Mouse (Mus musculus): ENCODE results near the gene 1700029I15Rik. TPM values are rescaled to one million over a fixed set of nuclear protein-coding genes. Genes with fewer than 3 reads are reported as not detected.
"Not testable (repeated sequence)": the region's sequence is repeated elsewhere in the genome, so short reads cannot be mapped to it uniquely, and the experiment has no call there.

1700029I15Rik gene
- total and polyA plus RNA-seq, 2 experiments from 2014 or later = 1.8 to 4.9 TPM

DNA sequence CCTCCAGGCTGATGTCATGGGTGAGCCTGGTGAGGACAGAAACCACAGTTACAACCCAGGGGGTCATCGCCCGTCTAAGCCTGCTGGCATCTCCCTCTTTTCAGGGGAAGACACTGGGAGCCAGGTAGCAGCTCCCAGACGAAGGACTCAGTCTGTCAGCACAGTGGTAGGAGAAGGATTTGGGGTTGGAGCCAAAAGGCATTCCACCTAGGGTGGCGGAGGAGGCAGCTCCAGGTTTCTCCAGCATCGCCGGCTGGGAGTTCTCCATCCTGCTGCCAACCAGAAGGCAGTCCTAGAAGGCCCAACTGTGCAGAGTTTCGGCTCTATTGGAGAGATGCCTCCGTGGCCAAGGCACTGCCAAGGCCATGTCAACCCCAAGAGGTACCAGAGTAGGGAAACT, 8.8 kb downstream of the 1700029I15Rik start:
- no peaks in the 10 kb centered on the region for H3K27me3 ChIP-seq (ENCODE audit: insufficient read depth, low read length)
- H3K9ac ChIP-seq (replicated peaks; ENCODE audit: low read length) = no peak overlapping the region
- H3K4me3 ChIP-seq (ENCODE audit: low read length) = no peak overlapping the region
- H3K4me2 ChIP-seq (ENCODE audit: low read depth, low read length) = peak overlapping the region; percentile 60; the same call in 1 of the 2 replicates
- H3K4me1 ChIP-seq (ENCODE audit: insufficient read depth, low read length) = peaks cover 44% of the 10 kb centered on the region
- TF ChIP-seq CTCF (IDR thresholded peaks at IDR 0.05; ENCODE audit: low read depth) = no peak
- H3K27ac ChIP-seq = peak overlapping the region; percentile 85
- no peak for ATAC-seq
- no peaks in the 10 kb centered on the region for H3K9me3 ChIP-seq (ENCODE audit: low read length)
- H3K36me3 ChIP-seq (ENCODE audit: insufficient read depth, low read length) = peaks cover 12% of the 10 kb centered on the region
- WGBS = 78% methylated on average over 8 of the region's 8 CpGs
- no peak for DNase-seq (ENCODE audit: low spot score)

GRCm38 (mm10) chr2:92391703-92392317, 9.5 kb downstream of the 1700029I15Rik start:
- peaks cover 5% of the 10 kb centered on the region for H3K36me3 ChIP-seq (ENCODE audit: insufficient read depth, low read length)
- ATAC-seq = peak; percentile 8

DNA sequence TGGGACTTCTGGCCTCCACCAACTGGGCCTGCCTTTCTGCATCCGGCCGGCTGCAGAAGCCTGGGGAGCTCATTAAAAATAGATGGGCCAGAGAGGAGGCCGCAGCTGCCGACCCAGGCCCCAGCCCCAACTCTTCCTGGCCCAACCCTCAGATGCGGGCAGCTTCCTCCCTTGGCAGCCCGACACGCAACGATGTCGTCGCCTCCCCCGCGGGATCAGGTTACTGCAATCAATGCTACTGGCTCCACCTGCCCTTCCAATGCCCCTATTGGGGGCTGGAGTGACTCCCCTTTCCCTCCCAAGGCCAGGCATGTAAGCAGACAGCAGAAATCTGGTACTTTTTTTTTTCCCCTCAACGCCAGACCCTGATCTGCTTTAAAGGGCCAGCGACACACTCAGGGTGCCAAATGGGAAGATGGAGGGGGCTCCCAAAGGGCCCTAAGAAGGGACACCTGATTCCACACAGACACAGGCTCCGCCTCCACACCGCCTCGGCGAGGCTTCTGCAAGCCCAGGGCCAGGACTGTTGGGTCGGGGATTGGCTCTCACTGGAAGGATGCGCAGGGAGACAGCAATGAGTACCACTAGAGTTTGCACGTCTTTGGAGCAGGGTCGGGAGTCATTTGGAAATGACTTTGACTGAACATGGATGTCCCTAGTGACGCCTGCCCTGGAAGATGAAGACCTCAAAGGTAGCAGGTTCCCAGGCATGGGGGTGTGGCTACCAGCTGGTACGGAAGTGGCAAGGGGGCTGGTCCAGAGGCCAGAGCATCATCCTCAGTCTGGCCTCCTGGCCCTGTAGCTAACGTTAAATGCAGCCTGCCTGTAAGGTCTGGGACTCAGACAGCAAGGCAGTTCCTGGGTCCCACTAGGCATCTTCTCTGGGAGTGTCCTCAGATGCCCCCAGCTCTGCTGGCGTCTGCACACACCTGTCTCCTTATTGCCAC, 10.3 kb downstream of the 1700029I15Rik start:
- H3K4me1 ChIP-seq (ENCODE audit: insufficient read depth, low read length) = peaks cover 45% of the 10 kb centered on the region
- no peaks in the 10 kb centered on the region for H3K27me3 ChIP-seq (ENCODE audit: insufficient read depth, low read length)
- peak overlapping the region; percentile 60 for H3K4me2 ChIP-seq (ENCODE audit: low read depth, low read length)
- DNase-seq (ENCODE audit: low spot score) (peak; percentile 74), ATAC-seq (peak; percentile 2; the same call in 1 of the 2 replicates)
- no peak for TF ChIP-seq CTCF (IDR thresholded peaks at IDR 0.05; ENCODE audit: low read depth)
- H3K9ac ChIP-seq (replicated peaks; ENCODE audit: low read length) = peak overlapping the region; percentile 55
- no peaks in the 10 kb centered on the region for H3K36me3 ChIP-seq (ENCODE audit: insufficient read depth, low read length)
- H3K27ac ChIP-seq = peak overlapping the region; percentile 85
- peak overlapping the region; percentile 30 for H3K4me3 ChIP-seq (ENCODE audit: low read length)
- 6% methylated on average over 26 of the region's 26 CpGs for WGBS
- H3K9me3 ChIP-seq (ENCODE audit: low read length) = no peaks in the 10 kb centered on the region

More at GRCm38 (mm10) chr2:92391703-92392317, 9.5 kb downstream of the 1700029I15Rik start:
- H3K4me3 ChIP-seq (ENCODE audit: low read length) = peak overlapping the region; percentile 30
- 13% methylated on average over 11 of the region's 11 CpGs for WGBS
- H3K9ac ChIP-seq (replicated peaks; ENCODE audit: low read length) = peak overlapping the region; percentile 55
- H3K9me3 ChIP-seq (ENCODE audit: low read length) = no peaks in the 10 kb centered on the region
- peak; percentile 60 for DNase-seq (ENCODE audit: low spot score)
- peak overlapping the region; percentile 85 for H3K27ac ChIP-seq
- H3K27me3 ChIP-seq (ENCODE audit: insufficient read depth, low read length) = no peaks in the 10 kb centered on the region
- peak overlapping the region; percentile 60 for H3K4me2 ChIP-seq (ENCODE audit: low read depth, low read length)
- H3K4me1 ChIP-seq (ENCODE audit: insufficient read depth, low read length) = peaks cover 44% of the 10 kb centered on the region
- no peak for TF ChIP-seq CTCF (IDR thresholded peaks at IDR 0.05; ENCODE audit: low read depth)

DNA sequence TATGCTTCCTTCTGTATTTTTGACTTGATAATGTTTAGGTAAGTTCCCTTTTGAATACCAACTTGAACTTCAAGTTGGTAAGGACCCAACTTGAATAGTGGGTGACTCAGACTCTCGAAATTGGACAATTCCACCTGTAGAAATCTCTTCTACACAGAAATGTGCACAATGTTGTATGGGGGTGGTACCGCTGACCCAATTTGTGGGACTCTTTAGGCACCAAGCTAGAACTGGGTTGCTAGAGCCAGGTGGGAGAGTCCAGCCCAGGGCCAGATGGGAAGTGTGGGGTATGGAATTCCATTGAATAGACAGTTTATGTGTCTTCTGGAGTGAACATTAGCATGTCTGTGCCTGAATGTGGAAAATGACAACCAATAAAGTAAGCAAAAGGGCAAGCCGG, 13.2 kb downstream of the 1700029I15Rik start:
- Histone ChIP-seq H3K36me3 (ENCODE audit: insufficient read depth, low read length) (no peaks in the 10 kb centered on the region), H3K9me3 (ENCODE audit: low read length) (no peaks in the 10 kb centered on the region), H3K9ac (replicated peaks; ENCODE audit: low read length) (no peak overlapping the region), H3K4me1 (ENCODE audit: insufficient read depth, low read length) (peaks cover 36% of the 10 kb centered on the region), H3K27me3 (ENCODE audit: insufficient read depth, low read length) (no peaks in the 10 kb centered on the region), H3K4me3 (ENCODE audit: low read length) (no peak overlapping the region), H3K4me2 (ENCODE audit: low read depth, low read length) (no peak overlapping the region), H3K27ac (no peak overlapping the region)
- no peak for TF ChIP-seq CTCF (IDR thresholded peaks at IDR 0.05; ENCODE audit: low read depth)
- WGBS = 90% methylated on average over 3 of the region's 3 CpGs
- no peak for ATAC-seq
- DNase-seq (ENCODE audit: low spot score) = no peak

DNA sequence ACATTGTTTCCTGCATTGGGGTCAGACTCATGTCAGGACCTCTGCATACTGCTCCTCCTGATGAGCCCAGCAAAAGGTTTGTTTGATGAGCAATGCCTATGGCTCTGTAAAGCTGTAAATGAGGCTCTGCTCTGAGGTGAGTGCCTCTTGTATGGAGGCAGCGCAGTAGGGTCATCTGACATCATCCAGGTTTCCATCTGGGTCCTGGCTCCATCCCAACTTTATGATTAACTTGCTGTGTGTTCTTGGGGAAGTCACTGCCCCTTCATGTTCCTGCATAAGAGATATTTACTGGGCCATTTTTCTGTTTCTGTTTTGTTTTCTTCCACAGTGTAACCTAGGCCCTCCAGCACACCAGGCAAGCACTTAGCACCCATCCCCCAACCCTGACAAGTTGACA, 15.1 kb downstream of the 1700029I15Rik start:
- no peak for ATAC-seq
- 0 out of 2 replicates have a peak overlapping the region, but pooled peaks have one; percentile 81 for H3K4me2 ChIP-seq (ENCODE audit: low read depth, low read length)
- no peak overlapping the region for H3K9ac ChIP-seq (replicated peaks; ENCODE audit: low read length)

DNA sequence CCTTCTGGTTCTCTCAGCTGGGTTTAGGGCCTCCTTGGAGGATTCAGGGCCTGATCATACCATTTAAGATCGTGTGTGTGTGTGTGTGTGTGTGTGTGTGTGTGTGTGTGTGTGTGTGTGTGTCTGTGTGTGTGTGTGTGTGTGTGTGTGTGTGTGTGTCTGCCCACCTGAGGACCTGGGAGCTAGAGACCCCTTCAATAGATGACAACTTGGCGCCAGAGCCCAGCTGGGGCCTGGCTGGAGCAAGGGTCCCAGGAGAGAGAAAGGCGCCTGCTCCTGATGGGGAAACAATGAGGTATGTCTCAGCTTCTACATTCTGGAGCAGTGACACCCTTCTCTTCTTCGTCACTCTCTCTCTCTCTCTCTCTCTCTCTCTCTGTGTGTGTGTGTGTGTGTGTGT, 17.5 kb downstream of the 1700029I15Rik start:
- Histone ChIP-seq H3K4me1 (ENCODE audit: insufficient read depth, low read length) (peaks cover 19% of the 10 kb centered on the region), H3K4me2 (ENCODE audit: low read depth, low read length) (peak overlapping the region; percentile 81), H3K9ac (replicated peaks; ENCODE audit: low read length) (peak overlapping the region; percentile 92; the same call in 1 of the 2 replicates), H3K4me3 (ENCODE audit: low read length) (peak overlapping the region; percentile 79)
- H3K27me3 ChIP-seq (ENCODE audit: insufficient read depth, low read length); DNase-seq (ENCODE audit: low spot score); ATAC-seq; H3K36me3 ChIP-seq (ENCODE audit: insufficient read depth, low read length); H3K27ac ChIP-seq; H3K9me3 ChIP-seq (ENCODE audit: low read length): not testable (repeated sequence)
- WGBS = 19% methylated on average over 4 of the region's 4 CpGs

More for the DNA sequence above, 15.1 kb downstream of the 1700029I15Rik start:
- Histone ChIP-seq H3K4me3 (ENCODE audit: low read length) (no peak overlapping the region), H3K36me3 (ENCODE audit: insufficient read depth, low read length) (no peaks in the 10 kb centered on the region), H3K9me3 (ENCODE audit: low read length) (no peaks in the 10 kb centered on the region), H3K27me3 (ENCODE audit: insufficient read depth, low read length) (no peaks in the 10 kb centered on the region), H3K27ac (no peak overlapping the region), H3K4me1 (ENCODE audit: insufficient read depth, low read length) (peaks cover 29% of the 10 kb centered on the region)
- no peak for TF ChIP-seq CTCF (IDR thresholded peaks at IDR 0.05; ENCODE audit: low read depth)
- no peak for DNase-seq (ENCODE audit: low spot score)
- 77% methylated on average over 1 of the region's 1 CpGs for WGBS
